Mouse (Mus musculus) left cerebral cortex, adult 8-10 months (tissue): ENCODE measurements around the gene Nxnl1. TPM values are rescaled to one million over a fixed set of nuclear protein-coding genes. Genes with fewer than 3 reads are reported as not detected.
A peak's percentile ranks its signal among the peaks of the same experiment; 100 is the strongest.

Source experiments
- DNase-seq, 2 experiments: peaks; one replicate each; pipeline ENCODE4 v3.0.0; 2022; ENCODE audit warnings: low spot score in 2 of 2
- total RNA-seq, 4 experiments: library from RNA; stranded (reverse); gene quantifications; 2 replicates each; pipeline ENCODE4 v1.2.4; 2022

The Nxnl1 gene
- under 1 TPM in 2 of 4 experiments, not detected in 2; 0.17 to 0.21 TPM for total RNA-seq

- no peak for DNase-seq
Observed at GRCm38 (mm10) chr8:71566501-71566900, at the start of gene Nxnl1. Nxnl1 (minus strand) TSS chr8:71566601.

GRCm38 (mm10) chr8:71613418-71613817 is 47.0 kb upstream of the Nxnl1 start:
- no peak for DNase-seq

GRCm38 (mm10) chr8:71612141-71612540 is 45.7 kb upstream of the Nxnl1 start:
- no peak for DNase-seq

GRCm38 (mm10) chr8:71610822-71611651 is 44.6 kb upstream of the Nxnl1 start, which contains the start of gene Colgalt1:
Colgalt1 (plus strand) TSS chr8:71610998.
- DNase-seq: peak; percentile 86 to 99

GRCm38 (mm10) chr8:71604021-71604420 is 37.6 kb upstream of the Nxnl1 start:
- no peak for DNase-seq

GRCm38 (mm10) chr8:71602666-71603334 is 36.4 kb upstream of the Nxnl1 start:
- peak in 1 of 2 experiments; percentile 53 for DNase-seq

GRCm38 (mm10) chr8:71601939-71602665 is 35.7 kb upstream of the Nxnl1 start:
- DNase-seq: no peak

GRCm38 (mm10) chr8:71598841-71599240 is 32.4 kb upstream of the Nxnl1 start:
- no peak for DNase-seq

GRCm38 (mm10) chr8:71598375-71598774 is 32.0 kb upstream of the Nxnl1 start:
- DNase-seq: no peak

- DNase-seq: no peak
Observed at GRCm38 (mm10) chr8:71597451-71597850, 31.1 kb upstream of the Nxnl1 start, which contains the start of gene Fam129c. Fam129c (plus strand) TSS chr8:71597648.

- DNase-seq: no peak
Observed at GRCm38 (mm10) chr8:71596798-71597197, 30.4 kb upstream of the Nxnl1 start.

GRCm38 (mm10) chr8:71596384-71596783 is 30.0 kb upstream of the Nxnl1 start:
- DNase-seq: no peak

GRCm38 (mm10) chr8:71595862-71596261 is 29.5 kb upstream of the Nxnl1 start:
- peak; percentile 81 to 83 for DNase-seq

GRCm38 (mm10) chr8:71594324-71594722 is 27.9 kb upstream of the Nxnl1 start:
- DNase-seq: no peak

GRCm38 (mm10) chr8:71593556-71594323 is 27.3 kb upstream of the Nxnl1 start:
- no peak for DNase-seq

- DNase-seq: peak; percentile 88 to 93
Observed at GRCm38 (mm10) chr8:71592374-71593170, 26.2 kb upstream of the Nxnl1 start.

GRCm38 (mm10) chr8:71591471-71592373 is 25.3 kb upstream of the Nxnl1 start, which contains the start of gene Pgls:
Pgls (plus strand) TSS chr8:71592176.
- peak; percentile 95 to 96 for DNase-seq

GRCm38 (mm10) chr8:71591017-71591416 is 24.6 kb upstream of the Nxnl1 start:
- no peak for DNase-seq

GRCm38 (mm10) chr8:71588762-71589161 is 22.4 kb upstream of the Nxnl1 start:
- DNase-seq: no peak
